Mouse (Mus musculus) limb, embryonic 13.5 days (tissue): Measurements from ENCODE around the gene Haspin. TPM values are rescaled to one million over a fixed set of nuclear protein-coding genes. Genes with fewer than 3 reads are reported as not detected.

Source experiments
- ATAC-seq: fragments of 200-750 bp; cut with Nextera tagmentation; 2 replicates; pipeline ENCODE4 v1.8.0; 2017; ENCODE audit warnings: low read depth, moderate number of reproducible peaks, moderate TSS enrichment; ENCODE audit not compliant: low FRiP score
- H3K27ac ChIP-seq: fragments of 300-500 bp; sonication (generic); 2 replicates; pipeline ENCODE4 v1.5.1; 2015; ENCODE audit warnings: inconsistent platforms, mild to moderate bottlenecking, moderate library complexity
- H3K27me3 ChIP-seq: fragments of 300-500 bp; sonication (generic); 2 replicates; pipeline ENCODE4 v1.6.1; 2015; ENCODE audit warnings: mild to moderate bottlenecking, inconsistent platforms
- H3K36me3 ChIP-seq: fragments of 300-500 bp; sonication (generic); 2 replicates; pipeline ENCODE4 v1.6.1; 2015; ENCODE audit warnings: inconsistent platforms, mild to moderate bottlenecking, moderate library complexity
- H3K4me1 ChIP-seq: fragments of 300-500 bp; sonication (generic); 2 replicates; pipeline ENCODE4 v1.6.1; 2015; ENCODE audit warnings: inconsistent platforms
- H3K4me2 ChIP-seq: fragments of 300-500 bp; sonication (generic); replicated peaks from 2 replicates; pipeline ENCODE4 v1.6.1; 2015; ENCODE audit warnings: inconsistent platforms, mild to moderate bottlenecking, moderate library complexity
- H3K4me3 ChIP-seq: fragments of 300-500 bp; sonication (generic); 2 replicates; pipeline ENCODE4 v1.5.1; 2015; ENCODE audit warnings: moderate library complexity, mild to moderate bottlenecking, inconsistent platforms
- H3K9ac ChIP-seq: fragments of 300-500 bp; sonication (generic); 2 replicates; pipeline ENCODE4 v1.6.1; 2015; ENCODE audit warnings: mild to moderate bottlenecking, inconsistent platforms
- H3K9me3 ChIP-seq: fragments of 300-500 bp; sonication (generic); 2 replicates; pipeline ENCODE4 v1.6.1; 2016; ENCODE audit warnings: inconsistent platforms
- WGBS: fragments of 180-500 bp; shearing (Covaris S2); methylation state at CpG from one replicate; pipeline ENCODE4 v1.1.7; 2015; 5-methylcytosine and 5-hydroxymethylcytosine counted together
- polyA plus RNA-seq: library from polyadenylated mRNA; unstranded; fragments of >200 nt; fragmentation: Nextera tagmentation; extraction: Ambion mirVana; gene quantifications from 2 replicates; pipeline ENCODE4 v1.2.1, GENCODE M21; 2015

Haspin gene
- polyA plus RNA-seq, 1 experiment from 2014 or later: 15.5 TPM

- WGBS: 83% methylated on average over 8 of the region's 8 CpGs
- Histone ChIP-seq H3K27me3 (no peaks in the 10 kb centered on the region), H3K4me2 (no peak overlapping the region), H3K27ac (no peak overlapping the region), H3K36me3 (peaks cover 12% of the 10 kb centered on the region), H3K4me1 (peaks cover 18% of the 10 kb centered on the region), H3K9me3 (no peaks in the 10 kb centered on the region), H3K4me3 (no peak overlapping the region), H3K9ac (no peak overlapping the region)
- ATAC-seq: no peak
Observed at GRCm38 (mm10) chr11:73168071-73168470, 30.0 kb upstream of the Haspin start.

DNA sequence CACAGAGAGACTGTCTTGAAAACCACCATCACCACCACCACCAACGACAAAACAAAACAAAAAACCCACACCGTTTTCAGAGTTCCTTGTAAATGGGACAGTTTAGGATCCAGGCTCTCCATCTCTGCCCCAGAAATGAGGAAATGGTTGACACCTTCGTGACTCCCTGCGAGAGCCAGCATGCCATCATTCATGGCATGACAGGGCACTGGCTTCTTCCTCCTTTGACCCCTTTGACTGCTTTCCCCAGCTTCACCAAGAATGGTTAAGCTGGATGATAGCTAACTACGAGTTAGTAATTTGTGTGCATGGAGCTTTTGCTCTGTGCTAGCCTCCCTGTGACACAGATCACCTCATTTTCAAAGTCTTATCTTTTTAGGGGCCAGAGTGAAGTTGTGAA is 24.2 kb upstream of the Haspin start:
- 68% methylated on average over 5 of the region's 5 CpGs for WGBS
- no peaks in the 10 kb centered on the region for H3K9me3 ChIP-seq
- no peak for ATAC-seq
- peaks cover 13% of the 10 kb centered on the region for H3K4me1 ChIP-seq
- H3K4me2 ChIP-seq: no peak overlapping the region
- no peak overlapping the region for H3K9ac ChIP-seq
- H3K27ac ChIP-seq: no peak overlapping the region
- no peaks in the 10 kb centered on the region for H3K36me3 ChIP-seq
- H3K27me3 ChIP-seq: peaks cover 45% of the 10 kb centered on the region
- H3K4me3 ChIP-seq: no peak overlapping the region

DNA sequence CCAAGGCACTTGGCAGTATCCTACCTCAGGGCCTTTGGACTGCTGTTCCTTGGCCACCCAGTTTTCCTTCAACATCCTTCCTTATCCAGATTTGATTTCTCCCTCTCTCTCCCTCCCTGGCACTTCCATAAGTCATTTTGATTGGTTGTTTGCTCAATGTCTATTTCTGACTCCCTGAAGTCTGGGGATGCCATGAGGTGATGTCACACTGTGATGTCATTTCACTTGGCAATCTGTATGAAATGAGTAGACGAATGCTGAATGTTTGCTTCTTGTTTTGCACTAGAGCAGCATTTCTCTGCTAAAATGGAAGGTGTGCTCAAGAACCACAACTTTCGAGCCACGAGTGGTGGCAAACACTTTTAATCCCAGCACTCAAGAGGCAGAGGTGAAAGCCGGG is 23.5 kb upstream of the Haspin start:
- H3K4me2 ChIP-seq: no peak overlapping the region
- H3K4me1 ChIP-seq: peaks cover 13% of the 10 kb centered on the region
- no peaks in the 10 kb centered on the region for H3K9me3 ChIP-seq
- H3K9ac ChIP-seq: no peak overlapping the region
- WGBS: 88% methylated on average over 4 of the region's 4 CpGs
- H3K36me3 ChIP-seq: no peaks in the 10 kb centered on the region
- no peak overlapping the region for H3K4me3 ChIP-seq
- H3K27me3 ChIP-seq: peaks cover 48% of the 10 kb centered on the region
- H3K27ac ChIP-seq: no peak overlapping the region
- no peak for ATAC-seq

GRCm38 (mm10) chr11:73160811-73161200 is 22.7 kb upstream of the Haspin start:
- Histone ChIP-seq H3K9ac (no peak overlapping the region; the same call in 1 of the 2 replicates), H3K36me3 (no peaks in the 10 kb centered on the region), H3K27ac (no peak overlapping the region), H3K27me3 (peaks cover 51% of the 10 kb centered on the region), H3K4me2 (peak overlapping the region; percentile 82), H3K4me3 (peak overlapping the region; percentile 48), H3K9me3 (no peaks in the 10 kb centered on the region), H3K4me1 (peaks cover 13% of the 10 kb centered on the region)
- WGBS: 20% methylated on average over 6 of the region's 6 CpGs
- ATAC-seq: peak; percentile 66; the same call in 1 of the 2 replicates

- Histone ChIP-seq H3K9ac (peak within 1 kb of the TSS; percentile 66), H3K4me2 (peak within 1 kb of the TSS; percentile 82), H3K27me3 (peaks cover 51% of the 10 kb centered on the region), H3K36me3 (no peaks in the 10 kb centered on the region), H3K9me3 (no peaks in the 10 kb centered on the region), H3K4me1 (peaks cover 13% of the 10 kb centered on the region), H3K4me3 (peak within 1 kb of the TSS; percentile 48), H3K27ac (no peak within 1 kb of the TSS)
- WGBS: 2% methylated on average over 49 of the region's 49 CpGs
- ATAC-seq: peak; percentile 34; the same call in 1 of the 2 replicates
Observed at GRCm38 (mm10) chr11:73159957-73160810, 22.1 kb upstream of the Haspin start, which contains the start of gene P2rx5. P2rx5 (plus strand) TSS chr11:73160421.

DNA sequence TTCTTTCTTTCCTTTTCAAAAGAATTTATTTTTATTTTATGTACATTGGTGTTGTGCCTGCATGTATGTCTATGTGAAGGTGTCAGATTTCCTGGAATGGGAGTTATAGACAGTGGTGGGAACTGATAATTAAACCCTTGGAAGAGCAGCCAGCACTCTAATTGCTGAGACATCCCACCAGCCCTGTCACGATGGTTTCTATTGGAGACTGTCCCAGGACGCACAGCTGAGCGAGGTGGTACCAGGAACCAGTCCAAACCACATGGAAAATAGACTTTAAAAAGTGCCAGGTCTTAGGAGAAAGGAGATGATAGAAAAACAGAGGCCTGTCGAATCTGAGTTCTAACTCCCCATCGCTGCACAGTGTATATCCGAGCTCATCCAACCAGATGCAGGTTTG is 17.0 kb upstream of the Haspin start:
- Histone ChIP-seq H3K4me3 (no peak overlapping the region), H3K9me3 (no peaks in the 10 kb centered on the region), H3K36me3 (no peaks in the 10 kb centered on the region), H3K4me1 (peaks cover 3% of the 10 kb centered on the region), H3K9ac (no peak overlapping the region), H3K27me3 (peaks cover 30% of the 10 kb centered on the region), H3K27ac (no peak overlapping the region), H3K4me2 (no peak overlapping the region)
- 65% methylated on average over 6 of the region's 6 CpGs for WGBS
- ATAC-seq: no peak

DNA sequence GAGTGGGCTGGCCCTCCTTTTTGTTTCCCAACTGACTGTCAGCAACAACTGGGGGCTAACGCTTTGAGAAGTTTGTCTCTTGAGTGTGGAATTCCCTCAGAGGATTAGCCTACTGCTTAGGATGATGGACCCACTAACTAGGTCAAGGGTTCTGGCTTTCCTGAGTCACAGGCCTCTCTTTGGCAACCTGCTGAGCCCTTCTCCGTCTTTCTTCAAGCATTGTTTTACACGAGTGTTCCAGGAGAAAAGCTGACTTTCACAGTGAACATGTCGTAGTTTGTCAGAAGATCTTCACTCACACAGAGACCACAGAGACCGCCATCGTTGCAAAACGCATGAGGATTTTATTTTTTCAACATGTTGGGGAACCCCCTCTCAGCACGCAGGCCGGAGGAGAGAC is 10.1 kb upstream of the Haspin start:
- H3K4me2 ChIP-seq: no peak overlapping the region
- H3K9ac ChIP-seq: no peak overlapping the region
- H3K36me3 ChIP-seq: no peaks in the 10 kb centered on the region
- no peak overlapping the region for H3K27ac ChIP-seq
- WGBS: 79% methylated on average over 9 of the region's 9 CpGs
- no peak for ATAC-seq
- H3K27me3 ChIP-seq: no peaks in the 10 kb centered on the region
- no peak overlapping the region for H3K4me3 ChIP-seq
- no peaks in the 10 kb centered on the region for H3K4me1 ChIP-seq
- no peaks in the 10 kb centered on the region for H3K9me3 ChIP-seq

GRCm38 (mm10) chr11:73146975-73147365 is 8.9 kb upstream of the Haspin start:
- no peak for ATAC-seq
- H3K4me2 ChIP-seq: no peak overlapping the region
- H3K9me3 ChIP-seq: no peaks in the 10 kb centered on the region
- H3K27me3 ChIP-seq: no peaks in the 10 kb centered on the region
- no peak overlapping the region for H3K4me3 ChIP-seq
- WGBS: 55% methylated on average over 7 of the region's 7 CpGs
- H3K4me1 ChIP-seq: no peaks in the 10 kb centered on the region
- H3K9ac ChIP-seq: no peak overlapping the region
- no peak overlapping the region for H3K27ac ChIP-seq
- H3K36me3 ChIP-seq: no peaks in the 10 kb centered on the region

DNA sequence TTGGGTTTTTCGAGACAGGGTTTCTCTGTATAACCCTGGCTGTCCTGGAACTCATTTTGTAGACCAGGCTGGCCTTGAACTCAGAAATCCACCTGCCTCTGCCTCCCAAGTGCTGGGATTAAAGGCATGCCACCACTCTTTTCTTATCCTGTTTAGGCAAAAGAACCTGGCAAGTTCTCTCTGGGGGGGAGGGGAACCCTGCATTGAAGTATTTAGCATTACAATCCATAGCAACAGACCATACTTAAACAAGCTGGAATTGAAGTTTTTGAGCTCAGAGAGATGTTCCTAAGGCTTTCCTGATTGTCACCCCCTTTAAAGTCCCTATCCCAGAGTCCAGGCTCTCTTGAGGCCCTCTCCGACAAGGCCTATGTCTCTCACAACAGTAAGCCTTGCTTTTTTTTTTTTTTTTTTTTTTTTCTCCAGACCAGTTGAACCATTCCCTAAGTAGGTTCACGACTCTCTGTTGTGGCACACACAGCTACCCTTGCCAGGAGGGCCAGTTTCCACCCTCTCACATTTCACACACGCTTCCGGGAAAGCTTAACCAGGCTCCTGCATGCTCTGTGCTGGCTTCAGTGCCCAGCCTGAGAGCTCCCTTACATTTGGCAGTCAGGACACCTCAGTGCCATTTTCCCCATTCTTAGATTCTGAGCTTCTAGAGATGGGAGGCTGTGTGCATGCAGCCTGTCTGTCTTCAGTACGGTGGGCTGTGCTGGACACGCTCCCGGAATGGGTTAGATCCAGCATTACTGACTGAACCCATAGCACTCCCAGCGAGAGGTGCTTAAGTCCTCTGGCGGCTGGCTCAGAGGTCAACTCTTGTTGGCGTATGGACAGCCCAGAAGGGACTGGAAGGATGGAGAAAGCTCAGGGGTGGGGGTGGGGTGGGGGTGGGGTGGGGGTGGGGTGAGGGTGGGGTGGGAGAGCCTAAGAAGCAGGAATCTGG is 8.2 kb upstream of the Haspin start:
- Histone ChIP-seq H3K4me1 (no peaks in the 10 kb centered on the region), H3K27ac (no peak overlapping the region), H3K9ac (0 out of 2 replicates have a peak overlapping the region, but pooled peaks have one; percentile 2), H3K4me3 (no peak overlapping the region), H3K27me3 (no peaks in the 10 kb centered on the region), H3K9me3 (no peaks in the 10 kb centered on the region), H3K4me2 (no peak overlapping the region), H3K36me3 (no peaks in the 10 kb centered on the region)
- 58% methylated on average over 11 of the region's 11 CpGs for WGBS
- ATAC-seq: no peak

- no peak for ATAC-seq
- Histone ChIP-seq H3K4me2 (no peak overlapping the region), H3K9me3 (no peaks in the 10 kb centered on the region), H3K4me3 (no peak overlapping the region), H3K9ac (no peak overlapping the region), H3K4me1 (no peaks in the 10 kb centered on the region), H3K27me3 (no peaks in the 10 kb centered on the region), H3K36me3 (no peaks in the 10 kb centered on the region), H3K27ac (no peak overlapping the region)
- WGBS: 69% methylated on average over 1 of the region's 1 CpGs
Observed at GRCm38 (mm10) chr11:73144261-73144681, 6.2 kb upstream of the Haspin start.

- ATAC-seq: no peak
- Histone ChIP-seq H3K36me3 (peaks cover 18% of the 10 kb centered on the region), H3K4me2 (peak overlapping the region; percentile 83), H3K4me1 (peaks cover 40% of the 10 kb centered on the region), H3K9ac (peak overlapping the region; percentile 85), H3K4me3 (peak overlapping the region; percentile 89), H3K27me3 (no peaks in the 10 kb centered on the region), H3K27ac (no peak overlapping the region), H3K9me3 (0 out of 2 replicates have a peak, but pooled peaks cover 3% of the 10 kb centered on the region)
- WGBS: 39% methylated on average over 11 of the region's 11 CpGs
Observed at GRCm38 (mm10) chr11:73137116-73137515, 978 bp downstream of the Haspin start.

- ATAC-seq: no peak
- H3K4me2 ChIP-seq: peak overlapping the region; percentile 83
- peak overlapping the region; percentile 89 for H3K4me3 ChIP-seq
- peaks cover 21% of the 10 kb centered on the region for H3K36me3 ChIP-seq
- H3K9ac ChIP-seq: peak overlapping the region; percentile 85; the same call in 1 of the 2 replicates
- H3K27me3 ChIP-seq: no peaks in the 10 kb centered on the region
- no peak overlapping the region for H3K27ac ChIP-seq
- 78% methylated on average over 6 of the region's 6 CpGs for WGBS
- H3K4me1 ChIP-seq: peaks cover 40% of the 10 kb centered on the region
- H3K9me3 ChIP-seq: 0 out of 2 replicates have a peak, but pooled peaks cover 3% of the 10 kb centered on the region
Observed at GRCm38 (mm10) chr11:73136587-73136986, 1.5 kb downstream of the Haspin start.
